Mouse (Mus musculus) forebrain, embryonic 10.5 days (tissue): ENCODE data around the gene Asic3. TPM values are rescaled to one million over a fixed set of nuclear protein-coding genes. Genes with fewer than 3 reads are reported as not detected.

Experiments
- DNase-seq: peaks from one replicate; pipeline ENCODE4 v3.0.0-alpha.2; 2017; ENCODE audit warnings: low spot score; ENCODE audit errors: extremely low spot score
- H3K27ac ChIP-seq: fragments of 300-500 bp; sonication (generic); 2 replicates; pipeline ENCODE4 v1.5.1; 2016; ENCODE audit warnings: mild to moderate bottlenecking
- H3K27me3 ChIP-seq: fragments of 300-500 bp; sonication (generic); 2 replicates; pipeline ENCODE4 v1.6.1; 2016; ENCODE audit warnings: mild to moderate bottlenecking; ENCODE audit not compliant: poor library complexity, severe bottlenecking
- H3K36me3 ChIP-seq: fragments of 300-500 bp; sonication (generic); replicated peaks from 2 replicates; pipeline ENCODE4 v1.6.1; 2016; ENCODE audit warnings: mild to moderate bottlenecking, moderate library complexity
- H3K4me1 ChIP-seq: fragments of 300-500 bp; sonication (generic); 2 replicates; pipeline ENCODE4 v1.6.1; 2016
- H3K4me3 ChIP-seq: fragments of 300-500 bp; sonication (generic); 2 replicates; pipeline ENCODE4 v1.5.1; 2016; ENCODE audit warnings: mild to moderate bottlenecking, moderate library complexity
- H3K9me3 ChIP-seq: fragments of 300-500 bp; sonication (generic); 2 replicates; pipeline ENCODE4 v1.6.1; 2016; ENCODE audit warnings: mild to moderate bottlenecking, moderate library complexity
- WGBS: fragments of 180-500 bp; shearing (Covaris S2); methylation state at CpG from one replicate; pipeline ENCODE4 v1.1.7; 2016; 5-methylcytosine and 5-hydroxymethylcytosine counted together
- polyA plus RNA-seq: library from polyadenylated mRNA; unstranded; fragments of >200 nt; fragmentation: Nextera tagmentation; extraction: Ambion mirVana; gene quantifications from 2 replicates; pipeline ENCODE4 v1.2.1, GENCODE M21; 2016

Gene Asic3
- polyA plus RNA-seq, 1 experiment from 2014 or later = not detected

GRCm38 (mm10) chr5:24409466-24409865 lies 3.7 kb upstream of the Asic3 start:
- no peak for DNase-seq
- Histone ChIP-seq H3K4me1 (peaks cover 18% of the 10 kb centered on the region; the same call in 1 of the 2 replicates), H3K4me3 (no peak overlapping the region), H3K9me3 (no peaks in the 10 kb centered on the region), H3K36me3 (peaks cover 47% of the 10 kb centered on the region), H3K27ac (no peak overlapping the region), H3K27me3 (no peaks in the 10 kb centered on the region)
- 87% methylated on average over 2 of the region's 2 CpGs for WGBS

- DNase-seq = no peak
- Histone ChIP-seq H3K27me3 (peaks cover 10% of the 10 kb centered on the region), H3K4me1 (peaks cover 35% of the 10 kb centered on the region), H3K9me3 (no peaks in the 10 kb centered on the region), H3K36me3 (peaks cover 23% of the 10 kb centered on the region), H3K27ac (no peak overlapping the region), H3K4me3 (no peak overlapping the region)
- 92% methylated on average over 2 of the region's 2 CpGs for WGBS
These were observed 1.1 kb upstream of the Asic3 start for GRCm38 (mm10) chr5:24412063-24412462.

DNA sequence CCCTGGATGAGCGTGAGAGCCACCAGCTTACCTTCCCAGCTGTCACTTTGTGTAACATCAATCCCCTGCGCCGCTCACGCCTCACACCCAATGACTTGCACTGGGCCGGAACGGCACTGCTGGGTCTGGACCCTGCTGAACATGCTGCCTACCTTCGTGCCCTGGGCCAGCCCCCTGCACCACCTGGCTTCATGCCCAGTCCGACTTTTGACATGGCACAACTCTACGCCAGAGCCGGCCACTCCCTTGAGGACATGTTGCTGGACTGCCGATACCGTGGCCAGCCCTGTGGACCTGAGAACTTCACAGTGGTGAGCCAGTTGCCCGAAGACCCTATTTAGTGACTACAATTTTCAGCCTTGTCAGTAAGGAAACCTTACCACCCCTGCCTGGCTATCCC lies 746 bp downstream of the Asic3 start:
- Histone ChIP-seq H3K36me3 (peaks cover 11% of the 10 kb centered on the region), H3K9me3 (no peaks in the 10 kb centered on the region), H3K27me3 (peaks cover 10% of the 10 kb centered on the region), H3K4me3 (no peak overlapping the region), H3K27ac (no peak overlapping the region), H3K4me1 (peaks cover 33% of the 10 kb centered on the region)
- DNase-seq = no peak
- 88% methylated on average over 13 of the region's 13 CpGs for WGBS

GRCm38 (mm10) chr5:24416222-24416736 lies 3.1 kb downstream of the Asic3 start:
- H3K4me1 ChIP-seq = peaks cover 28% of the 10 kb centered on the region
- no peak overlapping the region for H3K27ac ChIP-seq
- whole genome bisulfite sequencing = 4% methylated on average over 21 of the region's 21 CpGs
- H3K27me3 ChIP-seq = peaks cover 10% of the 10 kb centered on the region
- H3K36me3 ChIP-seq = peaks cover 29% of the 10 kb centered on the region
- peak; percentile 47 for DNase-seq
- no peak overlapping the region for H3K4me3 ChIP-seq
- H3K9me3 ChIP-seq = no peaks in the 10 kb centered on the region

DNA sequence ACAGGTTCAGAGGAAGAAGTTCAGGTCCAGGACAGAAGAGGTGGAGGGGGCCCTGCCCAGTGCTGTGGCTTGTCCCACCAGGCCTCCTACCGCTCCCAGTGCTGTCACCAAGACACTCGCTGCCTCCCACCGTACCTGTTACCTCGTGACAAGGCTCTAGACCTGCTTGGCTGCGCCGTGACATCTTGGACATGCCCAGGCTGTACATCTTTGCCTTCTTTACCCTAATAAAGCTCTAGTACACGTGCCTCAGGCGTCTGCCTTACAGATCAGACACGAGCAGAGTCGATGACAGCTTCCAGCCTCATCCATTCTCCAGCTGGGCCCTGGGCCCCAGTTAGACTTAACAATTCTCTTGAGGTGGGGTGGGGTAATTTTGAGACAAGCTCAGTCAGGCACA lies 4.4 kb downstream of the Asic3 start:
- Histone ChIP-seq H3K27ac (no peak overlapping the region), H3K27me3 (peaks cover 10% of the 10 kb centered on the region), H3K4me1 (peaks cover 34% of the 10 kb centered on the region), H3K4me3 (no peak overlapping the region), H3K9me3 (no peaks in the 10 kb centered on the region), H3K36me3 (peaks cover 36% of the 10 kb centered on the region)
- DNase-seq = no peak
- WGBS = 93% methylated on average over 10 of the region's 10 CpGs

DNA sequence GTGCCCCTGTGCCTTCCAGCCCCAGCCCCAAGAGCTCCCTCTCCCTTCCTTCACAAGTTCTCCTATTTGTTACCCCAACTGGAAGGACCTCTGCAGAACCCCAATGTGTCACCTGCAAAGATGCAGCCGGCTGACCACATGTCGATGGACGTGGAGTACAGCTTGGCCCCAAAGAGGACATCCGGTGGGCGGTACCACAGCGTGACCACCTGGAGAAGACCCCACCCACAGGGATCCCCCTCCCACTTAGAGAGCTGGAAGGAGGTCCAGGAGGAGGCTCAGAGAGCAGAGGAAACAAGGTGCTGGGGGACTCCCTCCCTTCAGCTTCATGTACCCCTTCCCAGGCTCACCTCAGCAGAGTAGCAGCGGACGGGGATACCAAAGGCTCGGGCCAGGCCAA lies 7.2 kb downstream of the Asic3 start:
- Histone ChIP-seq H3K27me3 (peaks cover 7% of the 10 kb centered on the region), H3K9me3 (no peaks in the 10 kb centered on the region), H3K4me3 (no peak overlapping the region), H3K27ac (no peak overlapping the region), H3K36me3 (peaks cover 36% of the 10 kb centered on the region), H3K4me1 (peaks cover 45% of the 10 kb centered on the region)
- no peak for DNase-seq
- WGBS = 89% methylated on average over 9 of the region's 9 CpGs

- Histone ChIP-seq H3K9me3 (no peaks in the 10 kb centered on the region), H3K36me3 (peaks cover 36% of the 10 kb centered on the region), H3K27ac (peak within 1 kb of the TSS; percentile 85), H3K4me1 (peaks cover 60% of the 10 kb centered on the region), H3K4me3 (peak within 1 kb of the TSS; percentile 75), H3K27me3 (peaks cover 19% of the 10 kb centered on the region)
- DNase-seq = peak; percentile 99
- under 1% methylated on average over 46 of the region's 46 CpGs for WGBS
These were observed 10.2 kb downstream of the Asic3 start, which contains the start of the genes Cdk5 and Slc4a2 for GRCm38 (mm10) chr5:24423129-24424003. TSS of gene Cdk5 (minus strand) at chr5:24423530. TSS of gene Slc4a2 (plus strand) at chr5:24423837.

- peak overlapping the region; percentile 75 for H3K4me3 ChIP-seq
- 14% methylated on average over 21 of the region's 21 CpGs for WGBS
- H3K27ac ChIP-seq = peak overlapping the region; percentile 85
- peaks cover 32% of the 10 kb centered on the region for H3K36me3 ChIP-seq
- no peak for DNase-seq
- peaks cover 68% of the 10 kb centered on the region for H3K4me1 ChIP-seq
- no peaks in the 10 kb centered on the region for H3K9me3 ChIP-seq
- H3K27me3 ChIP-seq = peaks cover 19% of the 10 kb centered on the region
These were observed 11.0 kb downstream of the Asic3 start for GRCm38 (mm10) chr5:24424004-24424781.

- 1% methylated on average over 57 of the region's 60 CpGs for WGBS
- Histone ChIP-seq H3K27ac (peak overlapping the region; percentile 85), H3K36me3 (peaks cover 32% of the 10 kb centered on the region), H3K27me3 (peaks cover 19% of the 10 kb centered on the region), H3K4me1 (peaks cover 69% of the 10 kb centered on the region), H3K4me3 (peak overlapping the region; percentile 75), H3K9me3 (no peaks in the 10 kb centered on the region)
- peak; percentile 75 for DNase-seq
These were observed 11.7 kb downstream of the Asic3 start for GRCm38 (mm10) chr5:24424861-24425411.

GRCm38 (mm10) chr5:24425421-24426036 lies 12.3 kb downstream of the Asic3 start:
- Histone ChIP-seq H3K4me3 (peak overlapping the region; percentile 75), H3K4me1 (peaks cover 69% of the 10 kb centered on the region), H3K27me3 (peaks cover 19% of the 10 kb centered on the region), H3K27ac (peak overlapping the region; percentile 85), H3K9me3 (no peaks in the 10 kb centered on the region), H3K36me3 (peaks cover 32% of the 10 kb centered on the region)
- under 1% methylated on average over 29 of the region's 30 CpGs for WGBS
- DNase-seq = peak; percentile 70

GRCm38 (mm10) chr5:24426037-24426432 lies 12.8 kb downstream of the Asic3 start:
- 2% methylated on average over 10 of the region's 10 CpGs for WGBS
- peaks cover 32% of the 10 kb centered on the region for H3K36me3 ChIP-seq
- H3K4me3 ChIP-seq = peak overlapping the region; percentile 75
- H3K9me3 ChIP-seq = no peaks in the 10 kb centered on the region
- peak overlapping the region; percentile 85 for H3K27ac ChIP-seq
- peak; percentile 38 for DNase-seq
- peaks cover 19% of the 10 kb centered on the region for H3K27me3 ChIP-seq
- H3K4me1 ChIP-seq = peaks cover 69% of the 10 kb centered on the region
